Mouse (Mus musculus) cerebellum, adult 18-20 months (tissue): ENCODE data around the gene Grid1.
A peak's percentile ranks its signal among the peaks of the same experiment; 100 is the strongest.

Experiments
- DNase-seq, 2 experiments: peaks; one replicate each; pipeline ENCODE4 v3.0.0; 2021

The Grid1 gene

GRCm38 (mm10) chr14:34919221-34919620 is 99.3 kb downstream of the Grid1 start:
- no peak for DNase-seq

GRCm38 (mm10) chr14:34921265-34921664 is 101.4 kb downstream of the Grid1 start:
- no peak for DNase-seq

DNA sequence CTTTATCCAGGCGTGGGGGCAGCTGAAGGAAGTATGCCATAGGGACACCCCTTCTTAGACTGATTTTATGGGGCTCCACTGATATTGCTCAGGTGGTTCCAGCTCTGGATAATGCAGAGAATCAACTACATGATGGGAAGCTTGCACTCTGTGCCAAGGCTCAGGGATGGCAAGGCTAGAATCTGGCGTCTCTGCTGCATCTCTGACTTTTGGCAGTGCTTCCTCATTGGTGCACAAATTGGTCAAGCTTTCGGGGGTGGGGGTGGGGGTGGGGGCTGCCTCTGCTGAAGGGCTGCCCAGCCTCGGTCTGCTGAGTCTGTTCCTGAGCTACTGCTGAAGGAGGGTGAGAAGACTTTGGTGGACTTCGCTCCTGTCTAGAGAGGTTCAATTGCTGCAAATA is 105.1 kb downstream of the Grid1 start:
- DNase-seq: no peak

DNA sequence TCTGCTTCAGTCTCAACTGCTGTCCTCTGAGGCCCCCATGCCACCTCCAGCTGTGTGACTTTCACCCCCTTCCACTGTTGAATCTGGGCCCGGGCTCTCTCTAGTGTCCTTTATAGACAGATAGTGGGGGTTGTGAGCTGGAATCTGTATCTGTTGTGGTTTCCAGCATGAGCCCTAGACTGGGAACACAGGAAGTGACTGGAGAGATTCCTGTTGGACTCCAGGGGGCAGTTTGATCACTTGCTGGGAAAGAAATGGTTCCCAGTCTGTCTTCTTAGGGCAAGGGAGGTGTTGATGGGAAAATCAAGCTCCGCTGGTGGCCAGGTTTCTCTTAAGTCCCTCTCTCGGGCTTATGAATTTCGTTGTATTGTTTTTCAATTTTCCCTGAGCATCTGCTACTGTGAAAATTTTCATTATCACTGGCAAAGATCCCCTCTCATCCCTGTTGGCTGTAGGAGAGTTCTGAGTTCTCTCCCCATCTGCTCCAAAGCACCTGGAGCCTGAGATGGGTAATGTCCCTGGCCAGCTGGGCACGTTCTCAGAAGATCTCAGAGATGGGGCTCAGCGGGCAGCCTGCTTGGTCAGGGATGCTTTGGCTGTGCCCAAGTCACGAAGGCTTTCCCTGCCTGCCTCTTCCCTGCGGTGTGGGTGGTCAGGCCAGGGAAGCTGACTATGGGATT is 110.3 kb downstream of the Grid1 start:
- DNase-seq: peak; percentile 43

DNA sequence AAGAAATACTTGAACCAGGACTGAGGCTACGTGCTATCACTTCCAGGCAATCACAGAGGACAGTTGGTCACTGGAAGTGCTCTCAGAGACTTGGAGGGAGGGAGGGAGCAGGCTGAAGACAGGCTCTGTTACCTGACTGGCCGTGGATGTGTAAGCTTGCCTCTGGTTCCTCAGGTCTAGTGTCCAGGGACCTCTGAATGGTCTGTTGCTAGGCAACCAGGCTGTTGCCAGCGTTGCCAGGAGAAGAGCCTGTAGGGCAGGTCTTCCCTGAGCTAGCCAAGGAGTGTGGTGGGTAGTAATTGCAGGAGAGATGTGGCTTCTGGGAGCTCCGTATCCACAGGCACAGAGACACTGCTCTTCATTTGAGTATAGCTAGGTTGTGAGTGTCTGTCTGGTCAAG is 113.3 kb downstream of the Grid1 start:
- no peak for DNase-seq

DNA sequence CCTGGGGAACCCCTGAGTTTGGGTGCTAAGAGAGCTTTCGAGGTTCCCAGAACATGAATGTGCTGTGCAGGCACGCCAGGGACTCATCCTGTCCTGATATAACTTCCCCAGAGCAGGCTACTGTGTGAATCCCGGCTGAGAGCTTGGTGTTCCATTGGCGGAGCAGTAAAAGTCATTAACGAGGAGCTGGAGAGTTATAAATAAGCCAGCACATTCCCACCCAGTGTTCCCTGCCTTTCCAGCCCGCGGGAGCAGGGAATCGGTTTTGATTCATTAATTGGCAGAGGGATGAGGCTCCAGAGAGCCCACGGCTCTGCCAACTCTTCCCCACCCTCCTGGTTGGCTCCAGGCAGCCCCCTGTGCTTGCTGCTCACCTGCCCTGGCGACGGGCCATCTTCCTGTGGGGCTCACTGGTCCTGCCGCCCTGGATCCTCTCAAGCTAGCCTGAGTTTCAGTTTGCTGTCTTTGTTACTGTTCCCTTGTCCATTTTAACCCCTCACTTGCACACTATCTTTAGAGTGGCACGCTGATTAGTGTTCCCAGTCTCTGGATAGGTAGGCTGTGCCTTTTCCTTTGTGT is 116.4 kb downstream of the Grid1 start:
- no peak for DNase-seq

DNA sequence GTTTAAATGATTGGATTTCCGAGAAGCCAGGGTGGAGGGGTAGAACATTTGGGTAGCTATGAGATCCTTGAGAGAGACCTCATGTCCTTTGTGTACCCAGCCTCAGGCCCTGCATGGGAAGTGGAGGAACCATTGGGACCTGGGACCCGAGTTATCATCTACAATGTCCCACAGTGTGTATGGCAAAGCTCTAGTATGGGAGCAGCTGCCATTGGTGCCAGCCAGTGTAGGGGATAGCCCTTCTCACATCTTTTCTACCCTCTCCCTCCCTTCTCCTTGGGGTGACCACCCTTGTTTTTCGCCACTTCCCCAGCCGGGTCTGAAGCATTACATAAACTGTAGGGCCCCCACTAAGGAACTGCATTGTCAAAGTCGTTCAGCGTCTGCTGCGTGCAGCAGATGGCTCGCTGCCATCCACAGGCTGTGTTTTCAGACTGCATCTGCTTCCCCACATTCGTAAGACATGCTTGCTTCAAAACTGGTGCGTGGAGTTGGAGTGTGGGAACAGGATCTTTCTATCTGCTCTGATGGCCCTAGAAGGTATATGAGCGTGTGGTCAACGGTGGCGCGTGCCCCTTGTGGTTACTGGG is 124.6 kb downstream of the Grid1 start:
- no peak for DNase-seq

DNA sequence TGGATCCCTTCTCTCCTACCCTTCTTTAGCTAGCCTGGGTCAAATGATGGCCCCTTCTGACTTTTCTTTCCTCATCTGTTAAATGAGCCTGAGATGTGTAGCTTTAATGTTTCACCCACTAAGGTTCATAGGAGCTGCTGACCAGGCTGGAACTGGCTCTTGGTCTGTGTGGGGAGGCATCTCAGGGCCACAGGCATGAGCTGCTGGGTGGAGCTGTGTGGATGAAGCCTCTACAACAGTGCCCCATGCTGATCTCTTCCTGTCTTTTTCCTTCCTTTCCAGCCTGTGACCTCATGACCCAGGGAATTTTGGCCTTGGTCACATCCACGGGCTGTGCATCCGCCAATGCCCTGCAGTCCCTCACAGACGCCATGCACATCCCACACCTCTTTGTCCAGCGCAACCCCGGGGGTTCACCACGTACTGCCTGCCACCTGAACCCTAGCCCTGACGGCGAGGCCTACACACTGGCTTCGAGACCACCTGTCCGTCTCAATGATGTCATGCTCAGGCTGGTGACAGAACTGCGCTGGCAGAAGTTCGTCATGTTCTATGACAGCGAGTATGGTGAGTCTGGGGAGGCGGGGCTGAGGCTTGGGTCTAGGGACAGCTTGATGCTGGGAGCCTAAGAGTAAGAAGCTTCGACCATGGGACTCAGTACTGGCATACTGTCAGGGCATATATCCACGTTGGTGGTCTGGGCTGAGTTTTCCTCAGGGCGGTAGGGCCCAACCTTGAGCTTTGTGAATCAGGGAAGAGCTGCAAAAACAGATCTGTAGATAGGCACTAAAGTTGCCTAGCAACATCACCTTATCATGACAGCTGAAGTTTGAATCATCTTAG is 125.8 kb downstream of the Grid1 start:
- no peak for DNase-seq

- no peak for DNase-seq
Measured at GRCm38 (mm10) chr14:34946314-34946583, 126.3 kb downstream of the Grid1 start.

DNA sequence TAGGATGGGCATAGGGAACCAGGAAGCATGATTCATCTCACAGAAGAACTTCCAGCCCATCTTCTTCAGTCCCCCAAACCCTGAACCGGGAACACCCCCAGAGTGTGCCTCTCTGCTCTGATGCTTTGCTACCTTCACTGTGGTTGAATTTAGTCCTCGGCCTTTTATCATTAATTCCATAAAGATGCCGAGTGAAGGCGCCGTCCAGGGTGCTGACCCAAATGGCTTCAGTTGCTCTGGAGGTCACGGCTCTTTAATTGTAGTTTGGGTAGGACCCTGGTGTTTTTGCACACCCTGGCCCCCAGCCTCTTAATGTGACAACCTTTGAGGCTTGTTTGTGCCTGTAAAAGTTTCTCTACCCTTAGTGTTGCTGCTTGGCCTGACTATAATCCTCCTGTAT is 128.3 kb downstream of the Grid1 start:
- no peak for DNase-seq

- no peak for DNase-seq
Measured at GRCm38 (mm10) chr14:34952311-34952710, 132.4 kb downstream of the Grid1 start.

GRCm38 (mm10) chr14:34953566-34953965 is 133.7 kb downstream of the Grid1 start:
- no peak for DNase-seq

- no peak for DNase-seq
Measured at GRCm38 (mm10) chr14:34955689-34956088, 135.8 kb downstream of the Grid1 start.

GRCm38 (mm10) chr14:34960227-34960626 is 140.3 kb downstream of the Grid1 start:
- no peak for DNase-seq

DNA sequence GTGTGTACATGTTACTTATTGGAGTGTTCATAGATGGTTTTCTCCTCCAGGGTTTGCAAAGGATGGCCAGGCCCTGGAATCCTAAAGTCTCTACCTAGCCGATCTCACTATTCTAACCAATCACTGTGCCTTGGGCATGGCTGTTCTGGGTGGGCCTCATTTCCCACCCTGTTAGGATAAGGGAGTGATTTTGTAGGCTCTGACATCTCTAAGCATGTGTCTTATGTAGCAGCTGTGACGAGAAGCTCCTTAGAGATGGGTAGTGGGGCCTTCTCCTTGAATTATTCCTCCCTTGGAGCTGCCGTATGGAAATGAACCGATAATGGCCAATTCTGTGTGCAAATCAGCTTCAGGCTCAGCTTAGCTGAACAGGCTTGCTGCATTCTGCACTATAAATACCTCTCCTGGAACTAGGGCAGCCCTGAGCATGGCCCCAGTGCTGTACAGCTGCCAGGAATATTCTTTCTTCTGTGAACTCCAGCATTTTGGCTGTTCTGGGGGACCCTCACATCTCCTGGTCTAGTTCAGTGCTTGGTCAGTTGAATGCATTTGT is 143.8 kb downstream of the Grid1 start:
- no peak for DNase-seq

- no peak for DNase-seq
Measured at GRCm38 (mm10) chr14:34969102-34969819, 149.4 kb downstream of the Grid1 start.

GRCm38 (mm10) chr14:34972930-34973329 is 153.0 kb downstream of the Grid1 start:
- DNase-seq: no peak

DNA sequence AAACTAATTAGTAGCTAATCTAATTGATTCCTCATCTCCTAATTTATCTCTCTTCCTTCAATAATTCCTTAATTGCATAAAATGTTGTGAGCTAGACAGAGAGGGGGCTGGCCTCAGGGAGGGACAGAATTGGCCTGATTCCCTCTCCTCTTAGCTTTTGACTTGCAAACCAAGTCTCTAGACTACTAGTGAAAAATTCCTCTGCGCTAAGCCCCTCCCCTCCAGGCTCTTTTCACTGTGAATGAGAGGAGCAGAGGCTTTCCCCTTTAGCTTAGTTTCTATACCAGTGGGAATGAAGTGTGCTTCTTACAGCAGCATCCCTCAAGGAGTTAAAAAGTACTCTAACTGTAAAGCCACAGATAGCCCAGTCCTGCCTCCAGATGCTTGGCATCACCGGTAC is 160.8 kb downstream of the Grid1 start:
- no peak for DNase-seq

DNA sequence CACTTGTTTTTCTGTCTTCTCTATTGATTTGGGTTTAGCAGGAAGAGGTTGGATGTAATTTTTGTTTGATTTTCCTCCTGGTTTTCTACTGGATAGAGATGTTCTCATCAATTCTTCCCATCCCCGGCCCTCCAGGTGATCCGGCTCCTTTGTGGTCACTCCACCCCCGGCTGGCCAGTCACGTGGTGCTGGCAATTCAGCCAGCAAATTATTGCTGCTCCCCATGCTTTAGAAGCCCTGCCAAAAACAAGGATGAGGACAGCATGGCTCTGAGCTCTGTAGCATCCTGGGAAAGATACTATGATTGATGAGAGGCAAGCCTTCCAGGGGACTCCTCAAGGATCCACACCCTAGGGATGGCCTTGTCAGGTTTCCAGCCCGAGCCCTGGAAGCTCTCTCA is 169.2 kb downstream of the Grid1 start:
- no peak for DNase-seq

DNA sequence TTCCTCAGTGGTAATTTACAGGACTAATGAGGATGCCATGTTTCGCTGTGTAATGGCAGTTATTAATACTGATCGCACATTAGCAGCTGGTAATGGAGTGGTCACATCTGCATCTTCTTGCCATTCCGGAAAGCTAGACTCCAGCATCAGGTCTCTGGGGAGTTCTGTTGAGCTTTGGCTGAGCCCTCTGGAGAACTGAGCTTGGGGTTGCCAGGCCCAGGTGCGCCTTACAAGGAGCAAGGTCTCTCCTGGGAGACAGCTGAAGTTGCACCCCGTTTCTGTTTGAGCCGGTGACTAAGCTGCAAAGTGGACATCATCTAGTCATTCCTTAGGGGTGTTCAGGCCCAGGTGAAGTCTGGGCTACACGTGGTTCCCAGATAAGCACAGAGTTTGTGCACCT is 186.8 kb downstream of the Grid1 start:
- no peak for DNase-seq

- DNase-seq: no peak
Measured at GRCm38 (mm10) chr14:35008674-35009073, 188.8 kb downstream of the Grid1 start.

GRCm38 (mm10) chr14:35009074-35009473 is 189.2 kb downstream of the Grid1 start:
- DNase-seq: no peak

- DNase-seq: no peak
Measured at GRCm38 (mm10) chr14:35026686-35027085, 206.8 kb downstream of the Grid1 start.
